Comparison of ENCODE assay signal across 27 mouse cellular contexts in the genomic region with DNA sequence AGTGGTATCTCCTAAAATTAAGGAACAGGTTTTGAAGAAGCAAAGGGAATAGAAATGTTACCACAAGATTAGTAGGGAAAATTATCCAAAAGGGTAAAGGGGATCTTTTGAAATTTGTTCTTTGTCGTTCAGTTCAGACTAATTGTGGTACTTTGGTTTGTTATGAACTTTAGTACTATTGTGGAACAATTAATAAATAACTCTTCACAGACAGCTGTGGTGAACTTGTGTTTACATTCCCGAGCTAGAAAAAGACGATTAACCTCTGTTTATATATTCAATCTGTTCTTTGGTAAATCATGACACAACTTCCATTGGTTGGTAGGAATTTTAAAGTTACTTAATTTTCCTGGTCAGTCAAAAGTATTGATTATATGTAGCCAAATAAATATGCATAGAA.
"Had no signal": no experiment of that assay in that cellular context is flagged by ENCODE, and none has a peak within 500 bp of the region (broad histone marks: within the 10 kb centered on the region; RNA-seq: fewer than 3 reads in every experiment).

No protein-coding gene starts in this region.

- H3K27ac ChIP-seq: embryonic facial prominence, embryonic 10.5 days; embryonic facial prominence, embryonic 12.5 days; embryonic facial prominence, embryonic 13.5 days; embryonic facial prominence, embryonic 15.5 days; forebrain, embryonic 10.5 days; forebrain, embryonic 12.5 days; forebrain, embryonic 13.5 days; forebrain, embryonic 15.5 days; gastrocnemius, adult 2 months; heart, adult 2 months had no signal

- ATAC-seq: forebrain, embryonic 13.5 days; forebrain, embryonic 14.5 days; forebrain, embryonic 15.5 days; forebrain, embryonic 16.5 days; forebrain, postnatal 0 days had no signal

- H3K27me3 ChIP-seq: embryonic facial prominence, embryonic 12.5 days; embryonic facial prominence, embryonic 13.5 days; embryonic facial prominence, embryonic 15.5 days; forebrain, embryonic 12.5 days; forebrain, embryonic 13.5 days; forebrain, embryonic 15.5 days had no signal

- DNase-seq: cerebellum, adult 8-10 months; cerebellum, adult 9-10 months; cerebellum, adult 9-11 months; cerebellum, postnatal 10 days; cerebellum, postnatal 14 days; cerebellum, postnatal 25 days; cerebellum, postnatal 36 days; embryo, embryonic 11 days; forebrain, postnatal 0 days; gastrocnemius, adult 2 months; gastrocnemius, postnatal 10 days; gastrocnemius, postnatal 14 days; gastrocnemius, postnatal 25 days; gastrocnemius, postnatal 36 days; heart, adult 18-20 months; heart, adult 2 months had no signal

- H3K9me3 ChIP-seq: embryonic facial prominence, embryonic 10.5 days; embryonic facial prominence, embryonic 12.5 days; embryonic facial prominence, embryonic 13.5 days; embryonic facial prominence, embryonic 15.5 days; forebrain, embryonic 10.5 days; forebrain, embryonic 12.5 days; forebrain, embryonic 13.5 days; forebrain, embryonic 15.5 days had no signal

- H3K4me2 ChIP-seq: embryonic facial prominence, embryonic 12.5 days; embryonic facial prominence, embryonic 13.5 days; embryonic facial prominence, embryonic 15.5 days; forebrain, embryonic 12.5 days; forebrain, embryonic 13.5 days; forebrain, embryonic 15.5 days had no signal

- H3K9ac ChIP-seq: embryonic facial prominence, embryonic 12.5 days; embryonic facial prominence, embryonic 13.5 days; embryonic facial prominence, embryonic 15.5 days; forebrain, embryonic 12.5 days; forebrain, embryonic 13.5 days; forebrain, embryonic 15.5 days; forebrain, postnatal 0 days had no signal

- H3K4me3 ChIP-seq: embryonic facial prominence, embryonic 10.5 days; embryonic facial prominence, embryonic 12.5 days; embryonic facial prominence, embryonic 13.5 days; embryonic facial prominence, embryonic 15.5 days; erythroblast, embryonic 14.5 days; forebrain, embryonic 10.5 days; forebrain, embryonic 12.5 days; forebrain, embryonic 13.5 days; forebrain, embryonic 15.5 days; gastrocnemius, adult 2 months; heart, adult 2 months had no signal
